Mouse (Mus musculus) heart, embryonic 14.5 days (tissue): ENCODE data around the gene Mllt10. TPM values are rescaled to one million over a fixed set of nuclear protein-coding genes. Genes with fewer than 3 reads are reported as not detected.

ENCODE experiments used
- ATAC-seq: fragments of 200-750 bp; cut with Nextera tagmentation; 2 replicates; pipeline ENCODE4 v1.8.0; 2017; ENCODE audit warnings: low read depth, moderate TSS enrichment; ENCODE audit not compliant: insufficient number of reproducible peaks, insufficient read depth, low FRiP score
- H3K27ac ChIP-seq, 2 experiments: fragments of 200-500 bp in 1 of 2; fragments of 300-500 bp in 1 of 2; sonication (generic) in 1 of 2; replicated peaks in 1 of 2; 2 replicates each; pipeline ENCODE4 v1.5.1; 2012 to 2014; ENCODE audit warnings: low read depth in 2 of 2, low read length in 2 of 2, control low read depth in 1 of 2, mild to moderate bottlenecking in 1 of 2, mixed read lengths in 1 of 2; ENCODE audit not compliant: control insufficient read depth in 1 of 2, insufficient read depth in 1 of 2
- H3K27me3 ChIP-seq: fragments of 300-500 bp; sonication (generic); 2 replicates; pipeline ENCODE4 v1.6.1; 2014; ENCODE audit warnings: mild to moderate bottlenecking, low read length, control low read depth; ENCODE audit not compliant: control insufficient read depth, insufficient read depth
- H3K36me3 ChIP-seq: fragments of 300-500 bp; sonication (generic); 2 replicates; pipeline ENCODE4 v1.6.1; 2014; ENCODE audit warnings: mild to moderate bottlenecking, control low read depth, low read length, mixed read lengths; ENCODE audit not compliant: control insufficient read depth, insufficient read depth
- H3K4me1 ChIP-seq, 2 experiments: fragments of 200-500 bp in 1 of 2; fragments of 300-500 bp in 1 of 2; sonication (generic) in 1 of 2; 2 replicates each; pipeline ENCODE4 v1.6.1; 2012 to 2014; ENCODE audit warnings: low read length in 2 of 2, control low read depth in 1 of 2, mixed read lengths in 1 of 2; ENCODE audit not compliant: control insufficient read depth in 2 of 2, insufficient read depth in 2 of 2
- H3K4me2 ChIP-seq: fragments of 300-500 bp; sonication (generic); 2 replicates; pipeline ENCODE4 v1.6.1; 2014; ENCODE audit warnings: mild to moderate bottlenecking, low read length
- H3K4me3 ChIP-seq, 2 experiments: fragments of 200-500 bp in 1 of 2; fragments of 300-500 bp in 1 of 2; sonication (generic) in 1 of 2; 2 replicates each; pipeline ENCODE4 v1.5.1; 2012 to 2014; ENCODE audit warnings: low read length in 2 of 2, mild to moderate bottlenecking in 2 of 2, control low read depth in 1 of 2, low read depth in 1 of 2, moderate library complexity in 1 of 2; ENCODE audit not compliant: control insufficient read depth in 1 of 2, insufficient read depth in 1 of 2
- H3K9ac ChIP-seq: fragments of 300-500 bp; sonication (generic); 2 replicates; pipeline ENCODE4 v1.6.1; 2014; ENCODE audit warnings: mild to moderate bottlenecking, low read length
- H3K9me3 ChIP-seq: fragments of 300-500 bp; sonication (generic); 2 replicates; pipeline ENCODE4 v1.6.1; 2016; ENCODE audit warnings: low read length, control low read depth; ENCODE audit not compliant: control insufficient read depth
- WGBS: fragments of 180-500 bp; shearing (Covaris S2); extraction: QIAGEN DNeasy Blood & Tissue Kit; methylation state at CpG from one replicate; pipeline ENCODE4 v1.1.7; 2014; 5-methylcytosine and 5-hydroxymethylcytosine counted together
- polyA plus RNA-seq: library from polyadenylated mRNA; unstranded; fragments of >200 nt; fragmentation: Nextera tagmentation; extraction: Ambion mirVana; gene quantifications from 2 replicates; pipeline ENCODE4 v1.2.1, GENCODE M21; 2014

Mllt10 gene
- polyA plus RNA-seq: 24.4 and 27.1 TPM in 2 replicates

DNA sequence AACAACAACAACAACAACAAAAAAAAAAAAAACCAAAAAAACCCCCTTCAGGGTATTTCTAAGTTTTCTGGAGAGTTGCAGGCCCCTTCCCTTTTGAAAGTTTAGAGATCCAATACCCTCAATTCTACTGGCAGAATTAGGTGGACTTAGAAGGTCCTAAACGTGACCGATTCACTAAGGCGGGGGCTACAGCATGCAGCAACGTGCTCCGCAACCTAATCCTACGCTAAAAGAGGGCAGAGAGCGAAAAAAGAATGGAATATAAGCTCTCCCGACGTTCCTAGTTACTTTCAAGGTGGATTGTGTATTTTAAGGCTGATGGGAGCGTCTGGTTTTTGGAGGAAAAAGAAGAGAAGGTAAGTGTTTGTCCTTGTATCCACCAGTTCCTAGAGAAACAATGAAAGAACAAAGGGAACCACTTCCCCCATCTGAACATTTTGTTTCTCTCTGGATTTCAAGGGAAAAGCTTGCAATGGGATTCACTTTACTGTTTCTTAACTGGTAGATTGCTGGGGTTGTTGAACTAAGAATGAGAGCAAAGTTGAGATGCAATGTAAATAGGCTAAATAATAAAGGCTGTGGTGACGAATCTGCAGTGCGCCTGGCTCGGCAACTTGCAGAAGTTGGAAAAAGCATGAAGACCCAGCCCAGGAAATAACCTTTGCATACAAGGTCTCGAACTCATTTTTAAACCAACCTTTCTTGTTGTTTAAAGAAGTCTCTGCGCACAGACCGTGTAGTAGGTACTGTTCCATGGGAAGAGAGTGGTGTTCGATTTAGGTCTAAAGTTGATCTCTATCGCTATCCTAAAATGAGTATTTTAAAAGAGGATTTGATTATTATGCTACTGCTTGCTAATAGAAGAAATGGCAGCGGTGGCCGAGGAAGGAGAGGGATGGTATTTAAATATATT lies at the start of gene Mllt10:
Gene Mllt10, plus strand, starts transcription at position 222 of the 913 bp plus-strand sequence.
- peak within 1 kb of the TSS; percentile 99 to 100 for H3K27ac ChIP-seq
- peak within 1 kb of the TSS; percentile 94 for H3K9ac ChIP-seq
- H3K36me3 ChIP-seq: no peaks in the 10 kb centered on the region
- H3K4me1 ChIP-seq: peaks cover 5 to 18% of the 10 kb centered on the region in 2 experiments; a peak in 3 of 4 replicates
- peak within 1 kb of the TSS; percentile 82 for H3K4me2 ChIP-seq
- peak within 1 kb of the TSS; percentile 68 for H3K4me3 ChIP-seq
- H3K9me3 ChIP-seq: no peaks in the 10 kb centered on the region
- H3K27me3 ChIP-seq: no peaks in the 10 kb centered on the region
- WGBS: 1% methylated on average over 20 of the region's 20 CpGs
- no peak for ATAC-seq

GRCm38 (mm10) chr2:18011226-18011625 lies 43.8 kb upstream of the Mllt10 start:
- no peak for ATAC-seq
- Histone ChIP-seq H3K36me3 (no peaks in the 10 kb centered on the region), H3K4me2 (no peak overlapping the region), H3K27ac (no peak overlapping the region), H3K4me3 (no peak overlapping the region), H3K27me3 (no peaks in the 10 kb centered on the region), H3K9me3 (no peaks in the 10 kb centered on the region), H3K4me1 (no peaks in the 10 kb centered on the region), H3K9ac (no peak overlapping the region)
- WGBS: 83% methylated on average over 6 of the region's 6 CpGs

- Histone ChIP-seq H3K36me3 (no peaks in the 10 kb centered on the region), H3K4me3 (no peak overlapping the region), H3K27ac (no peak overlapping the region), H3K27me3 (no peaks in the 10 kb centered on the region), H3K9me3 (0 out of 2 replicates have a peak, but pooled peaks cover 3% of the 10 kb centered on the region), H3K9ac (no peak overlapping the region), H3K4me1 (no peaks in the 10 kb centered on the region), H3K4me2 (no peak overlapping the region)
- WGBS: 49% methylated on average over 3 of the region's 3 CpGs
- ATAC-seq: no peak
These were observed 42.2 kb upstream of the Mllt10 start for GRCm38 (mm10) chr2:18012866-18013265.

DNA sequence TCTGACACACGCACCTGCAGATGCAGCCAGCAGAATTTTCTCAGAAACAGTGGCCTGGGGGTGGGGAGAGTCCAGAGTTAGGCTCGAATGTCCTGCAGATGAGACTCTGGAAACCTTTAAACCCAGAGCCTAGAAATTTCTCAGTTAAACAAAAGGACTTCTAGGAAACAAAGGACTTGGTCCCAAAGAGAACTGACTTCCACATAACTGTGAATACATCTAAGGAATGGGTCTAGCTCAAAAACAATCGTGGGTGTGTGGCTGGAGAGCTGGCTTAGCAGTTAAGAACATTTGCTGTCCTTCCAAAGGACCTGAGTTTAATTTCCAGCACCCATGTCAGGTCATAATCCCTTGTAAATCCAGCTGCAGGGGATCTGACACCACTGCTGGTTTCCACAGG lies 39.5 kb upstream of the Mllt10 start:
- Histone ChIP-seq H3K4me1 (no peaks in the 10 kb centered on the region), H3K4me2 (no peak overlapping the region), H3K9me3 (0 out of 2 replicates have a peak, but pooled peaks cover 3% of the 10 kb centered on the region), H3K4me3 (no peak overlapping the region), H3K9ac (no peak overlapping the region), H3K36me3 (no peaks in the 10 kb centered on the region), H3K27me3 (no peaks in the 10 kb centered on the region), H3K27ac (no peak overlapping the region)
- no peak for ATAC-seq
- 59% methylated on average over 3 of the region's 3 CpGs for WGBS

DNA sequence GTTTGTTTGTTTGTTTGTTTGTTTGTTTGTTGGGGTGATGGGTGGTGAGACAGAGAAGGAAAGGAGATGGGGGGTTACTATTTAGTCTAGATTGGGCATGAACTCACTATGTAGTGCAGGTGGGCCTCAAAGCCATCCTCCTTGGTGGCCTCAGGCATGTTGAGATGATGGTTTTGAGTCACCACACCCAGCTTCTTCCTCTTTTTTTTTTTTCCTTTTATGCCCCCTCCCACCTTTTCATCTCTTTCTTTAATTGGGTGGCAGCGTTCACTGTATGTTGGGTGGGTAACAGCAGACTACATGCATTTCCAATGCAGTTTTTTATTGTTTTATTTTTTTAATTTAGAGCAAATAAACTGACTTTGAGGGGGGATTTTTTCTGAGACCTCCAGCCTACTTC lies 38.4 kb upstream of the Mllt10 start:
- 0 out of 2 replicates have a peak, but pooled peaks cover 3% of the 10 kb centered on the region for H3K9me3 ChIP-seq
- H3K4me3 ChIP-seq: no peak overlapping the region
- ATAC-seq: no peak
- H3K9ac ChIP-seq: no peak overlapping the region
- no peak overlapping the region for H3K27ac ChIP-seq
- WGBS: 79% methylated on average over 1 of the region's 1 CpGs
- H3K4me1 ChIP-seq: no peaks in the 10 kb centered on the region
- no peaks in the 10 kb centered on the region for H3K27me3 ChIP-seq
- no peaks in the 10 kb centered on the region for H3K36me3 ChIP-seq
- no peak overlapping the region for H3K4me2 ChIP-seq

DNA sequence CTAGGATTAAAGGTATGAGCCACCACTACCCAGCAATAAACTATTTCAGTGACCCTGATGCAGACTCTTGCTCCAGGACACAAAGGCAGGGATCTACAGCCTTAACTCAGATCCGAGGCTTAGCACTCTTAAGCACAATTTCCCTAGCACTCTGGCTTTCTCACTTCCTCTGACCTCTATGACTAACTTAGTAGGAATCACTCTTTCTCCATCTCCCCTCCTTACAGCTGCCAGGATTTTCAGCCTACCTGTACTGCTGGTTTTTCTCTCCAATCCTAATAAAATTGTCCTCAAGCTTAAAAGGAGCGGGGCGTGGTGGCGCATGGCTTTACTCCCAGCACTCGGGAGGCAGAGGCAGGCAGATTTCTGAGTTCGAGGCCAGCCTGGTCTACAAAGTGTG lies 37.7 kb upstream of the Mllt10 start:
- Histone ChIP-seq H3K4me1 (no peaks in the 10 kb centered on the region), H3K9me3 (0 out of 2 replicates have a peak, but pooled peaks cover 3% of the 10 kb centered on the region), H3K9ac (no peak overlapping the region), H3K27me3 (no peaks in the 10 kb centered on the region), H3K4me3 (no peak overlapping the region), H3K36me3 (no peaks in the 10 kb centered on the region), H3K4me2 (no peak overlapping the region), H3K27ac (no peak overlapping the region)
- WGBS: 93% methylated on average over 6 of the region's 6 CpGs
- ATAC-seq: no peak

DNA sequence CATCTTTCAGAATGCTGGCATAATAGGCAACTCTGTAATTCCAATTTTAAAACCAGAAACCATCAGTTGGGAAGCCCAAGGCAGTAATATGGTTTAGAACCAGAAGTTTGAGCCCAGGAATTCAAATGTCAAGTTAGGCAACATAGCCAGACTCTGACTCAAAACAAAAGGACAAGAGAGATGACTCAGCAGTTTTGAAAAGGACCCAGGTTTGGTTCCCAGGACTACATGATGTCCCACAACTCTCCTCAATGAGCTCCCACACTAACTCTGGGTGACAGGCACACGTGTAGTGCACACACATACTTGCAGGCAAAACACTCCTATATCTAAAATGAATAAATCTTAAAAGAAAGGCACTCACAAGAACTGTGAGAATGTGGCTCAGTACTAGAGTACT lies 35.9 kb upstream of the Mllt10 start:
- H3K9me3 ChIP-seq: 0 out of 2 replicates have a peak, but pooled peaks cover 3% of the 10 kb centered on the region
- H3K36me3 ChIP-seq: no peaks in the 10 kb centered on the region
- no peak overlapping the region for H3K9ac ChIP-seq
- no peaks in the 10 kb centered on the region for H3K4me1 ChIP-seq
- WGBS: 68% methylated on average over 1 of the region's 1 CpGs
- H3K4me2 ChIP-seq: no peak overlapping the region
- no peaks in the 10 kb centered on the region for H3K27me3 ChIP-seq
- H3K27ac ChIP-seq: no peak overlapping the region
- H3K4me3 ChIP-seq: no peak overlapping the region
- no peak for ATAC-seq
